Mouse (Mus musculus) cerebellum, postnatal 10 days (tissue): ENCODE data around the gene Asxl1.
"Not testable (repeated sequence)": the region's sequence is repeated elsewhere in the genome, so short reads cannot be mapped to it uniquely, and the experiment has no call there.

Experiments
- DNase-seq, 2 experiments: peaks; one replicate each; pipeline ENCODE4 v3.0.0; 2021; ENCODE audit warnings: mixed read lengths in 2 of 2

The Asxl1 gene

DNA sequence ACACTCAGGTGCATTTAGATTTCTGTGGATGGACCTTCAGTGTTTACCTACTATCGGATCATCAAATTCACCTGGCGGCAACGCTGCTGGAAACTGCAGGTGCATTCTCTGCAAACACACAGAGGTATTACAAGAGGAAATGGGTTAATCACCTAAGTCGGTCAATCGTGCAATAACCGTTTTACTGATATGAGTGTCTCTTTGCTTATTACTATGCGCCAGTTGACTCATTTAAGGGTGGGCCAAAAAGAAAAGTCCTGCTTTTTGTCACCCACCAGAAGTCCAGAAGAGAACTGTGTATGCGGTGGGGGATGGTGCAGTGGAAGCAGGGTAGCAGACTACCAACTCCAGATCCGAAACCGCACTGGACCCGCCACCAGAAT lies 567 bp upstream of the Asxl1 start:
- DNase-seq: no peak

DNA sequence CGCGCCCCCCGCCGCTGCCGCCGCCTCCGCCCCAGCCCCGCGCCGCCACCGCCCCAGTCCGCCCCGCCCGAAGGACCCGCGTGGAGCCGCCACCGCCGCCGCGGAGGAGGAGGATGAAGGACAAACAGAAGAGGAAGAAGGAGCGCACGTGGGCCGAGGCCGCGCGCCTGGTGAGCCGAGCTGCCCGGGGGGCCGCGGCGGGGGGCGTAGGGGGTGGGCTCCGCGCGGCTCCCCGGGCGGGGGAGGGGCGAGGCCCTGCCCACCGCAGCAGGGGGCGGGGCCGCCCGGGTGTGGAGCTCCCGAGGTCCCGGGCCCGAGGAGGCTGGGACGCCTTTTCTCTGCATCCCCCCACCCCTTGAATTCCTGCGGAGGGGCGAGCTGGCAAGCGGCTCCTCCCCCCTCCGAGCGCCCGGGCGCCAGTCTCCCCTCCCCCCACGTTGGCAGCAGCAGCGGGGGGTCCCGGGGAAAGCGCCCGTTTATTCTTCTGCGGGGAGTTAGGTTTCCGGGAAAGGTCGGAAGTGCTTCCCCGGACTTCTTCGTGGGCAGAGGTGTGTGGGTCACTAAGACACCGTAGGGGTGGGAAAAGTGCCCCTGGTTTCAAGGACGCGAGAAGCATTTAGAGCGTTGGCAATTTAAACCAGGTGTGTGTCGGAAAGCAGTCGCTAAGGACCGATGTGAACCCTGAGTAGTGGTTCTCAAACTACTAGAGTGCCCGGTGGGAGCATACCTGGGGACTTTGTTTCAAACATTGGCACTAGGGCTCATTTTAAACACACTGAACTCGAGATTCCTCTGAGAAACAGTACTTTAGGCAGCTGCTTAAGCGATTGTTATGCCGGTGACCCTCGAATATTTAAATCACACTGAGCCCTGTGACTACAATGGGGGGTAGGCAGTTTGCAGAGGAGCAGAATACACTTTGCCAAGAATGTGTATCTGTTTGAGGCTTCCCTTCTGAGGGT lies 873 bp downstream of the Asxl1 start:
- peak; percentile 77 to 81 for DNase-seq

DNA sequence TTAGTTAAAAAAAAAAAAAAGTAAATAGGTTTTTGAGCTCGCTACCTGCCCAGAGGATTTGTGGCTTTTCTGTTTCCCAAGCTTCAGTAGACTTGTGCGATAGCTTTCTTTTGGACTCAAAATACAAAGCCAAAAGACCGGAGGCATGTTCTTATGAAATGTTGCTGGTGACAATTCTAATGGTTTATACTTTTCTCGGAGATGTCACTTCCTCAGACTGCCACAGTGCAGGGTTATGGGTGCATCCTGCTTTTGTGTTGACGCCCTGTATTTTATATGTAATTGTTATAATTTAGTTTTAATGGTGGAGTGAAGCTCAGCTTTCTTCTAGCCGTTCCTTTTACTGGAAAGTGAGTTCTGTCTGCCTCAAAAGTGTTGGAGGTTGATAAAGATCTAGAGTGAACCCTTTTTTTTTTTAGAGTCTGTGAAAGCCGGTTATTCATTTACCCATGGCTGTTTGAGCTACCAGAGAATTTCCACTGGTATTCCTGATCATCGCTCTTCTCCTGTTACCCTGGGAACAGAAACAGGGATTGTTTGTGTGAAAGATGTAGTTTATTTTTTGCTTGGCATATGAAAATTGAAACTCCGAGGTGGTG lies 1.7 kb downstream of the Asxl1 start:
- DNase-seq: no peak

DNA sequence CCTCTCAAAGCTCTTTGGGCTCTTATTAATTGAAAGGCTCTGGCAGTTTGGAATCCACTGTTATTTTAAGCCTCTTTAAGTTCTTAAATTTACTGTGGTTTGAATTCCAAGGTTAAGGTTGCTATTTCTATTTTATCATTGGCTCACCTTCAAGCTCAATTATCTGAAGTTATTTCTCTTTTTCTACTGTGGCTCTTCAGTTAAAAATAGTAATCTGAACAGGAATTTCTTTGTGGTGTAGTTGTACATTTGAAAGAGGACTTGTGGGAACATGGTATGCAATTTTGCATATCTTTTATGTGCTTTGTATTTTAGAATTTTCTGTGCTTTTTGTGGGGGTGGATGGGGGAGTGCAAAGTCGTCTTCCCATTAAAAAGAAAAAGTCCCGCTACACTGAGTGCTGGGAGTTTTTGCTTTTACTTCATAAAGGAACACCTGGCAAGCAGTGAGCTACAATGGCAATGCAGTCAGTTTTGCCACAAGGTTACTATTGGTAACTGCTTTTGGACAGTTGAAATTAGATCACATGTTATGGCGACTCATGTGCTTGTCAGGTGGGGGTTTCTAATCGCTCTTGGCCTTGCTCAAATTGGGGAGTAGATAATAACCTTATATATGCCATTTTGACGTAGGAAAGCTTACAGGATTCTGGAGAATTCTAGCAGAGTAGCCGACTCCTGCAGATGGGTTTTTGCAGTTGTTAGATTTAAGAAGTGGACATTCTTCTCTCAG lies 2.6 kb downstream of the Asxl1 start:
- no peak for DNase-seq

DNA sequence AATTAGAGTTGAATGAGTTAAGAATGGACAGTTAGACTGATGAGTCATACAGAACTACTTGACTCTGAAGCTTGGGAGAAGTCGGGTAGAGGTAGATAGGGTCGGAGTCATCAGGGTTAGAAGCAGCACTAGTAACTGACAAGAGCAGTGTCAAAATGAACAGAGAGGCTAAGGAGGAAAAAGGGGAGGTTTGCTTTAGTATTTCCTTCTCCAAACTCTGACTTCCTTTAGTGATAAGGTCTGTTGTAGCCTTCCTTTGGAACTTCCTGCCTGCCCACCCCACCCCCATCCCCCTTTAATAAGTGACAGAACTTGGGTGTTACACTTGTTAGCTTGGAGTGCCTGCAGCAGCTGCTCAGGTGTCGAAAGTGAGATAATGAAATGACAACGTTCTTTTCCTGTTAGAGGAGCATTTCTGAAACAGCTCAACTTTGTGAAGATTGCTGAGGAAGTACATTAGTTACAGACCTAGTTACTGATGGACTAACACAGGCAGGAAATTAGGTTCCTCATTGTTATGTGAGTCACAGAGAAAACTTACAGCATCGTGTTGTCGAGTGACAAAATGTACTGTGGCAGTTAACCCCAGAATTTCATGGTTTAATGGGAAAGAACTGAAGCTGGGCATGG lies 5.0 kb downstream of the Asxl1 start:
- no peak for DNase-seq

DNA sequence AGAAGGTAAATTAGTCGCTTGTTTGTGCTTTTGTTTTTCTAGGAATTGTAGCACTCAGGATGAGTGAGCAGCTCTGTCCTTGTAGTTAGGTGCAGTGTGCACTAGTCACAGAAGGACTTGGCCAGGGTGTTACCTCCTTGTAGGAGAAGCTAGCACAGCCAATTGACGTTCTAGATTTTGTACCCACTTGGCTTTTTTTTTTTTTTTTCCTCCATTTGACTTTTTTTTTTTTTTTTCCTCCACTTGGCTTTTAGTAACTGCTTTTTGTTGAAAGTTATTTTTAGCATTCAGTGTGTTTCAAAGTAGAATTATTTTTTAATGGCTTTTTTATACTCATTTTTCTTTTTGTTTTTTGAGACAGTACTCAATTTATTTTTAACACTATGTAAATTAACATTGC lies 9.0 kb downstream of the Asxl1 start:
- DNase-seq: no peak

DNA sequence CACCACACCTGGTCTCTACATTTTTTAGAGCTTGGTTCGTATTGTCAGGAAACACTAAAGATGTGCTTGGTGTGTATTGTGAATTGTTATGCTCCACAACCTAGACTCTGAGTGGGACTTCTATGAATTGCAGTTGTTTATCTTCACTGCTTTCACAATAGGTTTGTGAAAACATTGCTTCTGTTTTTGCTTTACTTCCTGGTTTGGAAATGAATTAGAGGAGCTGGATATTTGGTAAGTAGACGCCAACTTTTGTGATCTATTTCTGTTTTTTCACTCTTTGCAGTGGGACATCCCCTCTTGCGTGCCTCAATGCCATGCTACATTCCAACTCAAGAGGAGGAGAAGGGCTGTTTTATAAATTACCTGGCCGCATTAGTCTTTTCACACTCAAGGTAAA lies 11.2 kb downstream of the Asxl1 start:
- DNase-seq: no peak

DNA sequence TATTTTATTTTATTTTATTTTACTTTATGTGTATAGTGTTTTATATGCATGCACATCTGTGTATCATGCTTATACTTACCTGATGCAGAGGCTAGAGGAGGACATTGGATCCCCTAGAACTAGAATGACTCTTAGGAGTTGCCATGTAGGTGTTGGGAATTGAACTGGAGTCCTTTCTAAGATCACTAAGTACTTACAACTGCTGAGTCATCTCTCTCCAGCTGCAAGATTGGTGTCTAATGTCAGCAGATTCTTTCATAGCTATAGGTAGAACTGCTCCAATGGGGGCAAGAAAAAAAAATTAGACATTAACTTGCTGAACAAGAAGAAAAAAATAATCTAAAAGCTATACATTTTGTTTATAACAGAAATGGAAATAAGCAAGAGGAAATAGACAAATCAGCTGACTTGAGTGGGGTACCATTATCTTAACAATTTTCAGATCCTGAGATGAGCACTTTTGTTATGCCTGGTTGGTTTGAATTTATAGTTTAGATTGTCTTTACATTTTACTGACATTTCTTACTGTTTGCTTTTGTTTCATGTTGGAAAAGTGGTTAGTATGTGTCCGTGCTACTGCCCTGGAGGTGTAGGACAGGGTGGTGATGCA lies 15.6 kb downstream of the Asxl1 start:
- no peak for DNase-seq

DNA sequence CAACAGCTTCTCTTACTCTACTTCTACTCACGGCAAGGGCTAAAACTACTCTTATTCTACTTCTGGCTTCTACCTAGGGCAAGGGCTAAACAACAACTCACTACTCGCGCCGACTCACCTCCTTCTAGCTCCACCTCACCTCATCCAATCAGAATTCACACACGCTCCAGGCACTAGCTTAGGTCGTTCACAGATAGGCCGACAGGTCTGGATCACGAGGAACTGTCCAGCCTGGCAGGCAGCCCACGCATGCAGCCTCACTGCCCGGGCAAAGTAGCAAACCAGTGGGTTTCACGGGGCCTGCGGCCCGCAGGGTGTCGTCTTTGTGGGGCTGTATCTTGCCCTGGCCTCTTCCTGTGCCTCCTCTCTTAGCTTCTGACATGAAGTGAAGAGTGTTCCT lies 18.9 kb downstream of the Asxl1 start:
- DNase-seq: not testable (repeated sequence)

DNA sequence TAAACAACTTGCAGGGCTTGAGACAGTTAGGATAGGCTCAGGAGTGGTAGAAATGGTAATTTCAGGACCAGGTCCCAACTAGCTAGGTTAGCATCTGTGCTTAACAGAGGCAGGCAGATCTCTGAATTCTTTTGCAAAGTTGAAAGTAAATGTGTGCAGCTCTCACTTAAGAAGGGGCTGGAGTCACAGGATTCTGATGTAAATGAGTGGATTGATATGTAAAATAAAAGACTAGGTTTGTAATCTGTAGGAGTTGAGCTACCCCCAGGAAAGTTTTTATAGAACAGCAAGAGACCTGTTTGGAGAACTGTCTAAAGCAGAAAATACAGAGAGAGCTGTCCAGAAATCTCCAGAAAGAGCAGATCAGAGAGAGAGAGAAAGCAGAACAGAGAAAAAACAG lies 25.2 kb downstream of the Asxl1 start:
- no peak for DNase-seq

DNA sequence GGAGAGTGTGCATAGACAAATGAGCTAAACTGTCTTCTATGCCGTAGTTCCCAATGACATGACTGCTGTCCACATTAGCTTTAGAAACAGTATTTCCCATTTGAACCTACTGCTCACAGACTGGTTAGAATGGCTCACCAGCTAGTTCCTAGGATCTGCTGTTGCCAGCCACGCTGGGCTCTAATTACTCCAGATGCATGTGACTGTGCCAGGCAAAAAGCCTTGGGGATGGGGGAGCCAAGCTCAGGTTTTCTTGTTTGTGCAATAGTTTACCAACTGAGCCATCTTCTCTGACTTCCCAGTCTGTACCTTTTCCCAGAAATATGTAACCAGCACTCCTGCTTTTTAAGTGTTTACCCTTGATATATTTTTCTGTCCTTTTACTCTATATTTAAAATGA lies 29.8 kb downstream of the Asxl1 start:
- no peak for DNase-seq

DNA sequence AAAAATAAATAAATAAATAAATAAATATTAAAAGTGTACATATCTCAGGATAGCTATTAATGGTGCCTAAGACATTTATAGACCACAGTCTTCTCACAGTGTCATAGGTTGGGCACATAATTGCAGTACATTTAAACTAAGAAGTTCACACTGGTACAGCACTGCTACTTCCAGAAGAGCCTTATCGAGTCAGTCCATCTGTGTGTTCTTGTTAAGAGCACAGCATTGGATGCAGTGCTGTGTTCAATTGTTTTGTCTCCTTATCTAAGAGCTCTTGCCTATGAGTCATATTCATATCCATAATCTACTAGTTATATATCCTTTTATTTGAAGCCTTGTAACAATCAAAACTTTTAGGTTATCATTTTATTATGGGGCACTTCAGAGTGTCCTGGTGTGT lies 34.9 kb downstream of the Asxl1 start:
- no peak for DNase-seq

DNA sequence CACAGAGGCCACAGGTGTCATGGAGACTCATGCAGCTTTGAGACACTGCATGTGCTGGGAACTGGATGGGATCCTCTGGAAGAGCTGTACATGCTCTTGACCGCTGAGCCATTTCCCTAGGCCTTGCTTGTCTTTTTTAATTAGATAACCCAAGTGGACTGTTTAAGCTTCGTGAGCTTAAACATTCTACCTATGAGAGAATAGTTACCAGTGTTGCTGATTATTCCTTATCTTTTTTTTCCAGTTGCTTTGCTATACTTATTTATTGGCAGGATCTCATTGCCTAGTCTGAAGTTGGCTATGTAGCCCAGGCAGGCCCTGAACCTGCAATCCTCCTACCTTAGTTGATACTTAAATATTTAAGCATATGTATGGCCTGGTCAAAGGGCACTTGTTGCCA lies 44.2 kb downstream of the Asxl1 start:
- no peak for DNase-seq

DNA sequence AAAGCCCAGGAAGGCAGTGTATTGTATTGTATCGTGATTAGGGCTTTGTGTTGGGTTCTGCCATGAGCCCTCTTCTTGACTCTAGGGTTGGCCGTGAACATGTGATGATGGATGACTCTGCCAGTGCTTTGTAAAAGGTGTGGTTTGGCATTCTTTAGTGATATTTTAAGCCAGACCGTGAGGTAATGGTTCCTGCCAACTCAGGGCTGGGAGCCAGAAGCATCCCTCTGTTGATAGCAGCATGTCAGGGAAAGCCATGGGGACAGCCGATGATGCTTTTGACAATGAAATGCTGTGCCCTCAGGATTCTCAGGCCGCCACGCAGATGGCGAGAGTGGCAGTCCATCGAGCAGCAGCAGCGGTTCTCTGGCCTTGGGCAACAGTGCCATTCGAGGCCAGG lies 47.4 kb downstream of the Asxl1 start:
- peak; percentile 82 to 84 for DNase-seq

DNA sequence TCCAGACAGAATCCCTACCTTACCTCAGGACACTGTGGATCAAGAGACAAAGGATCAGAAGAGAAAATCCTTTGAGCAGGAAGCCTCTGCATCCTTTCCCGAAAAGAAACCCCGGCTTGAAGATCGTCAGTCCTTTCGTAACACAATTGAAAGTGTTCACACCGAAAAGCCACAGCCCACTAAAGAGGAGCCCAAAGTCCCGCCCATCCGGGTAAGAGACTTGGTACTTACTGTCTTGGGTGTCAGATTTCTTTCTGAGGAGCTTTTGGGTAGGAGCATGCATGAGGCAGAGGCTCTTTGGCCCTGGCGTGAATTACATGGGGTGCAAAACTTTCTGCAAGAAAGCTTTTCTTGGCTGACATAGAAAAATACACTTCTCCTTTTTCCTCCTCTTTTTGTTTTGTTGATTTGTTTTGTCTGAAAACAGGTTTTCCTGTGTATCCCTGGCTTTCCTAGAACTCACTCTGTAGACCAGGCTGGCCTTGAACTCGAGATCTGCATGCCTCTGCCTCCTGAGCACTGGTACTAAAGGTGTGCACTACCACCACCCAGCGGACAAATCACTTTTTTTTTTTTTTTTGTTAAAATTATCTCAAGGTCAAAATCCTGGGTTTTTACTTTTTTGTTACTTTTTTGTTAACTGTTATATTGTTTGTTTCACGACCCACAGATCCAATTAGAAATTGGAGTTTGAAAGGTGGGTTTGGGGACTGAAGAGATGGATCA lies 52.3 kb downstream of the Asxl1 start:
- DNase-seq: no peak

DNA sequence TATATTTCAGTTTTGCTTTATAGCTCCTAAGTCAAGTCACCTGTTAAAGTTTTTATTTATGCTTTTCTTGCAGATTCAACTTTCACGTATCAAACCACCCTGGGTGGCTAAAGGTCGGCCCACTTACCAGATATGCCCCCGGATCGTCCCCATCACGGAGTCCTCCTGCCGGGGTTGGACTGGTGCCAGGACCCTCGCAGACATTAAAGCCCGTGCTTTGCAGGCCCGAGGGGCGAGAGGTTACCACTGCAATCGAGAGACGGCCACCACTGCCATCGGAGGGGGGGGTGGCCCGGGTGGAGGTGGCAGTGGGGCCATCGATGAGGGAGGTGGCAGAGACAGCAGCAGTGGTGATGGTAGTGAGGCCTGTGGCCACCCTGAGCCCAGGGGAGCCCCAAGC lies 53.5 kb downstream of the Asxl1 start:
- DNase-seq: peak; percentile 31 to 53

DNA sequence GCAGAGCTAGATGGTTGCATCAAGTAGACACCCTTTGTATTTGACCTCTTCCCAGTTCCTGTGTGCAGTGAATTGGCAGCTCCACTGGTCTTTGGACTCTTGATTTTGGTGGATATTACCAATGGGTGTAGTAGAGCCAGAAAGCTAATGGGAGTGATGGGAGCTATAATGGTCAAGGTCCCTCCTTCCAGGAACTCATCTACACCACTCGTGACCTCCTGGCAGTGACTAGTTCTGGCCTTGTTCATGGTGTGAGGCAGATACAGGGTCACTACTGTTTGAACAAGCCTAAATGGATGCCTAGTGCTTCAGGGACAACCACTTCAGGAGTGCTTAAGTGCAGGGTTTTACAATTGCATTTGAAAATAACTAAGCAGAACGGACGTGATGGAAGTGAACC lies 58.4 kb downstream of the Asxl1 start:
- no peak for DNase-seq

DNA sequence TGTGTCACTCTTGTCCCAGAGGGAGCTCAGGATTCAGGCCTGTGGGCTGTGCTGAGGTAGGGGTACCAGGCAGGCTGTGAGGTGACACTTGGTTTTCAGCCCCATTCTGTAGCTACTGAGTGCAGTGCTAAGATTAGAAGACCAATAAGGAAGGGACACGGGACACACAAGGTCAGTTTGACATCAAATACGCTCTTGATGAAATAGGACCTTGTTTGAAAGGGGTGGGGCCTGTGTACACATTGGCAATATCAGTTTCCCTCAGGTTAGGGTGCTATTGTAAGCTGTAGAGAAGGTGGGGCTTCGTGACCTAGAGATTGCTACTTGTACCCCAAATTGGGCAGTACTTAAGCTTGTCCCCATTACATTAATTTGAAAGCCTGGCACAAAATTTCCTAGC lies 59.3 kb downstream of the Asxl1 start:
- no peak for DNase-seq

DNA sequence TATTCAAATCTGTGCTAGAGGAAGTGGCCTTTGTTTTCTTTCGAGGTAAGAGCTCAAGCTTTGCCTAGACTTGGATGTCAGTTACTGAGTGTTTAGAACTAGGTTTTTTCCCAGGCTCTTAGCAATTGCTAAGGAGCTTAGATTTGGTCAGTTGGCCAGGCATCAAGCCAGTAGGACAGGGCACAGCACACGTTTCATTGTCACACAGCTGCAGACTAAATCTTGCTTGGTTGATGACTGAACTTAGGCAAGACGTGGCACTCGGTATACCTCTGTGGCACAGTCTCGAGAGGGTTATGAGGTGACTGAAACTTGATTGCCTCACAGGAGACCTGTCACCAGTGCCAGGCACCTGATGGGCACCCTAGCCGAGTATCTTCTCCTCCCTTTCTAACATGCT lies 61.3 kb downstream of the Asxl1 start:
- DNase-seq: no peak

DNA sequence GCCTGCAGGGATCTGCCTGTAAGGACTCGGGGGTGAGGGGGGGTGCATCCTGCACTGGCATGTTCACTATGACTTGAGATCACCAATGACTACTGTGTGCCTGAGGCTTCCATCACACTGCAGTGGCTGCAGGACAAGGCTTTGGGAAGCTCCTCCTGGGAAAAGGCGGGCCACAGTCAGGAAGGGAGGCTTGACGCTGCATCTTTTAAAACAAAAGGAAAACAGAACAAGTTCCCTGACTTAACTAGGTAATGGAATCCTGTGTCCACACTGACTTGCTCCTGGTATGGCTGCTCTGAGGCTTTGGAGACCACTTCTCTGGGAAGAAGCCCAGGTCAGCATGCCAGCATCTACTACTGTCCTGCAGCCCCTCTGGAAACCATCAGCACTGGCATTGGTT lies 63.3 kb downstream of the Asxl1 start:
- no peak for DNase-seq

DNA sequence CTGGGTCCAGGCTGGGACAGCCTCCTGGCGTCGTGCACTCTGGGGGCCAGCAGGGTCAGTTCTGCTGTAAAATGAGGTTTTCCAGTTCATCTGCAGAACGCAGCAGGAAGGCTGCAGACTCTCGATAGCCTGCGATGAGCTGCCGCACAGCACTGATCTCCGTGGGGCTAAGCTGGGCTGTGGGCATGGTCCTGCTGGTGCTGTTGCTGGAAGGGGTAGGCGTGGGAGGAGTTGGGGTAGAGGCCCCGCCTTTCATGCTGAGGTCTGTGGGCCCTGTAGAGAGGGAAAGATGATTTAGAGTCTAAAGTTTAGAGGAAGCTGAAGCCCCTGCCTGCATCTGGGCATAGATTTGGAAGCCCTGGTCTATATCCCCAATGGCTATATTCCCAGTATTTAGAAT lies 65.9 kb downstream of the Asxl1 start:
- peak in 1 of 2 experiments; percentile 23 for DNase-seq

DNA sequence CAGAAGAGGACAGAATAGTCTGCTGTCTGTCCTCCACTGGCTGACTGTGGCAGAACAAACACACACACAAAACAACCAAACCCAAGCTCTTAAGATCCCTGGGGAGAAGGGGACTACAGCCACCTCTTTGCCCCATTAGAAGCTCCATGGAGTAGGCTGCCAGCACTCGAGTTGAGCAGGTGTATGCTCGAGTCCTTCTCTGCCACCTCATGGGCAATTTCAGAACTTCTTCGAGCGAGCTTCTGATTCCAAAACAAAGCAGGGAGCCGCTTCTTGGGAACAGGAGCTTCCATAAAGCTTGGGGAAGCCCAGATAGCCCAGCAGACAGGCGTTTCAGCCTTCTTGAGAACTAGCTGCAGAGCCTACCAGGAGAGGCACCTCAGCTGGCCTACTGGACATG lies 66.9 kb downstream of the Asxl1 start:
- no peak for DNase-seq
